Mouse (Mus musculus) intestine, postnatal 0 days (tissue): Measurements from ENCODE around the gene Rtbdn. TPM values are rescaled to one million over a fixed set of nuclear protein-coding genes. Genes with fewer than 3 reads are reported as not detected.

Experiments
- ATAC-seq: fragments of 200-750 bp; cut with Nextera tagmentation; 2 replicates; pipeline ENCODE4 v1.8.0; 2017; ENCODE audit warnings: mild to moderate bottlenecking, moderate TSS enrichment, moderate library complexity
- H3K27ac ChIP-seq: fragments of 300-500 bp; sonication (generic); 2 replicates; pipeline ENCODE4 v1.5.1; 2014; ENCODE audit warnings: mild to moderate bottlenecking, low read depth, low read length, moderate library complexity
- H3K27me3 ChIP-seq: fragments of 300-500 bp; sonication (generic); replicated peaks from 2 replicates; pipeline ENCODE4 v1.6.1; 2014; ENCODE audit warnings: low read length, mixed read lengths; ENCODE audit not compliant: control insufficient read depth, insufficient read depth
- H3K36me3 ChIP-seq: fragments of 300-500 bp; sonication (generic); 2 replicates; pipeline ENCODE4 v1.6.1; 2014; ENCODE audit warnings: mild to moderate bottlenecking, moderate library complexity; ENCODE audit not compliant: control insufficient read depth, insufficient read depth
- H3K4me1 ChIP-seq: fragments of 300-500 bp; sonication (generic); replicated peaks from 2 replicates; pipeline ENCODE4 v1.6.1; 2014; ENCODE audit warnings: antibody characterized with exemption, low read length, mixed read lengths; ENCODE audit not compliant: control insufficient read depth, insufficient read depth
- H3K4me2 ChIP-seq: fragments of 300-500 bp; sonication (generic); replicated peaks from 2 replicates; pipeline ENCODE4 v1.6.1; 2014; ENCODE audit warnings: low read depth, mild to moderate bottlenecking, moderate library complexity
- H3K4me3 ChIP-seq: fragments of 300-500 bp; sonication (generic); 2 replicates; pipeline ENCODE4 v1.5.1; 2014; ENCODE audit warnings: low read depth, low read length
- H3K9ac ChIP-seq: fragments of 300-500 bp; sonication (generic); 2 replicates; pipeline ENCODE4 v1.6.1; 2014; ENCODE audit warnings: mild to moderate bottlenecking, low read depth, low read length
- H3K9me3 ChIP-seq: fragments of 300-500 bp; sonication (generic); 2 replicates; pipeline ENCODE4 v1.6.1; 2016; ENCODE audit warnings: mixed run types; ENCODE audit not compliant: control insufficient read depth
- CTCF ChIP-seq: sonication (generic); IDR thresholded peaks from 2 replicates; pipeline ENCODE4 v1.5.1; 2016; ENCODE audit warnings: low read depth, mild to moderate bottlenecking, control low read depth, antibody characterized with exemption, moderate library complexity
- WGBS: fragments of 180-500 bp; shearing (Covaris S2); extraction: QIAGEN DNeasy Blood & Tissue Kit; methylation state at CpG from one replicate; pipeline ENCODE4 v1.1.7; 2014; 5-methylcytosine and 5-hydroxymethylcytosine counted together
- polyA plus RNA-seq: library from polyadenylated mRNA; unstranded; fragments of >200 nt; fragmentation: Nextera tagmentation; extraction: Ambion mirVana; gene quantifications from 2 replicates; pipeline ENCODE4 v1.2.1, GENCODE M21; 2015

The Rtbdn gene
- polyA plus RNA-seq, 1 experiment from 2014 or later = 0.12 TPM

- Histone ChIP-seq H3K9ac (no peak overlapping the region), H3K9me3 (no peaks in the 10 kb centered on the region), H3K27ac (no peak overlapping the region), H3K4me2 (no peak overlapping the region), H3K36me3 (no peaks in the 10 kb centered on the region; the same call in 1 of the 2 replicates), H3K4me3 (no peak overlapping the region), H3K27me3 (peaks cover 21% of the 10 kb centered on the region; the same call in 1 of the 2 replicates), H3K4me1 (peaks cover 6% of the 10 kb centered on the region; the same call in 1 of the 2 replicates)
- no peak for TF ChIP-seq CTCF
- WGBS = 90% methylated on average over 8 of the region's 8 CpGs
- no peak for ATAC-seq
Observed at GRCm38 (mm10) chr8:84915269-84915668, 31.5 kb upstream of the Rtbdn start.

GRCm38 (mm10) chr8:84917781-84918180, 29.0 kb upstream of the Rtbdn start:
- H3K27me3 ChIP-seq = peaks cover 9% of the 10 kb centered on the region; the same call in 1 of the 2 replicates
- H3K4me2 ChIP-seq = no peak overlapping the region
- H3K9me3 ChIP-seq = no peaks in the 10 kb centered on the region
- H3K4me3 ChIP-seq = no peak overlapping the region
- no peak for ATAC-seq
- peaks cover 4% of the 10 kb centered on the region; the same call in 1 of the 2 replicates for H3K4me1 ChIP-seq
- no peak overlapping the region for H3K27ac ChIP-seq
- H3K9ac ChIP-seq = no peak overlapping the region
- WGBS = 50% methylated on average over 20 of the region's 20 CpGs
- no peaks in the 10 kb centered on the region for H3K36me3 ChIP-seq
- no peak for TF ChIP-seq CTCF

GRCm38 (mm10) chr8:84918646-84919045, 28.1 kb upstream of the Rtbdn start:
- H3K4me2 ChIP-seq = no peak overlapping the region
- no peak overlapping the region for H3K4me3 ChIP-seq
- H3K9me3 ChIP-seq = no peaks in the 10 kb centered on the region
- H3K27me3 ChIP-seq = 0 out of 2 replicates have a peak, but pooled peaks cover 3% of the 10 kb centered on the region
- H3K9ac ChIP-seq = no peak overlapping the region
- H3K36me3 ChIP-seq = no peaks in the 10 kb centered on the region
- WGBS = 93% methylated on average over 15 of the region's 15 CpGs
- ATAC-seq = no peak
- no peak overlapping the region for H3K27ac ChIP-seq
- no peak for TF ChIP-seq CTCF
- no peaks in the 10 kb centered on the region for H3K4me1 ChIP-seq

- no peaks in the 10 kb centered on the region for H3K27me3 ChIP-seq
- no peaks in the 10 kb centered on the region for H3K9me3 ChIP-seq
- no peaks in the 10 kb centered on the region for H3K4me1 ChIP-seq
- H3K27ac ChIP-seq = no peak overlapping the region
- no peak for ATAC-seq
- H3K36me3 ChIP-seq = no peaks in the 10 kb centered on the region
- no peak for TF ChIP-seq CTCF
- no peak overlapping the region for H3K9ac ChIP-seq
- 70% methylated on average over 2 of the region's 2 CpGs for WGBS
- H3K4me3 ChIP-seq = no peak overlapping the region
- no peak overlapping the region for H3K4me2 ChIP-seq
Observed at GRCm38 (mm10) chr8:84921596-84921995, 25.2 kb upstream of the Rtbdn start.

GRCm38 (mm10) chr8:84925557-84925956, 21.2 kb upstream of the Rtbdn start:
- WGBS = 56% methylated on average over 7 of the region's 7 CpGs
- H3K4me1 ChIP-seq = no peaks in the 10 kb centered on the region
- no peaks in the 10 kb centered on the region for H3K9me3 ChIP-seq
- TF ChIP-seq CTCF = no peak
- no peak overlapping the region for H3K4me2 ChIP-seq
- peaks cover 28% of the 10 kb centered on the region for H3K27me3 ChIP-seq
- ATAC-seq = no peak
- no peak overlapping the region for H3K27ac ChIP-seq
- no peak overlapping the region for H3K4me3 ChIP-seq
- H3K36me3 ChIP-seq = no peaks in the 10 kb centered on the region
- no peak overlapping the region for H3K9ac ChIP-seq

DNA sequence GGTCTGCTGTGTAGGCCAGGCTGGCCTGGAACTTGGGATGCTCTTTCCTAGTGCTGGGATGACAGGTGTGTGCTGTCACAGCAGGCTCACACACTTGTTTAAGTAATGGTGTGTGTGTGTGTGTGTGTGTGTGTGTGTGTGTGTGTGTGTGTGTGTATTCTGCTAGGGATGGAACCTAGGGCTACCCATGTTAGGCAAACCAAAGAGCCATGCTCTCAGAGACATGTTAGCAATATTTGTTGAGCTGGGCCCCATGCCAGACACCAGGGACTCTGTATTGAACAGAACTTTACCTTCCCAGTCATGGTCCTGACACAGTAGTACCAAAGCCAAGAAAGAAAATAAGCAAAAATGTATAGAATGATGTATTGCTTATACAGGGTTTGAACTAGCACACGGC, 19.3 kb upstream of the Rtbdn start:
- H3K4me2 ChIP-seq = no peak overlapping the region
- H3K9me3 ChIP-seq = no peaks in the 10 kb centered on the region
- H3K27me3 ChIP-seq = peaks cover 37% of the 10 kb centered on the region
- H3K4me3 ChIP-seq = no peak overlapping the region
- H3K27ac ChIP-seq = no peak overlapping the region
- ATAC-seq = no peak
- H3K4me1 ChIP-seq = no peaks in the 10 kb centered on the region
- H3K9ac ChIP-seq = no peak overlapping the region
- no peak for TF ChIP-seq CTCF
- WGBS = 88% methylated on average over 1 of the region's 1 CpGs
- H3K36me3 ChIP-seq = no peaks in the 10 kb centered on the region
